Mouse (Mus musculus): ENCODE measurements at regions not wholly inside any gene's neighbourhood (a gene's known extent, or its start where the extent isn't known, plus 50 kb on each side); places are given as distances from the start of the nearest gene placed in this dataset.

- WGBS, result 43% methylated on average over 10 of the region's 10 CpGs
- no peaks in the 10 kb centered on the region for H3K79me2 ChIP-seq (replicated peaks; ENCODE audit: control insufficient read depth, insufficient read depth, low read length)
- intact Hi-C loops (cut with DNase I), result no loop called here
Measured at GRCm38 (mm10) chr9:120703291-120703930, 132.2 kb downstream of the Rpl14 start.

GRCm38 (mm10) chr9:120706562-120707198, 135.4 kb downstream of the Rpl14 start:
- DNase-seq, result no peak
- no peaks in the 10 kb centered on the region for H3K36me3 ChIP-seq (ENCODE audit: control insufficient read depth, insufficient read depth, low read length)
- no peak overlapping the region for H3K27ac ChIP-seq
- H3K27me3 ChIP-seq (ENCODE audit: control insufficient read depth, insufficient read depth, low read length), result no peaks in the 10 kb centered on the region; the same call in 1 of the 2 replicates
- 81% methylated on average over 9 of the region's 9 CpGs for WGBS
- H3K4me1 ChIP-seq (ENCODE audit: control insufficient read depth, insufficient read depth, low read length), result peaks cover 13% of the 10 kb centered on the region
- intact Hi-C loops (cut with DNase I), result no loop called here
- H3K4me3 ChIP-seq, result no peak overlapping the region
- H3K79me2 ChIP-seq (replicated peaks; ENCODE audit: control insufficient read depth, insufficient read depth, low read length), result no peaks in the 10 kb centered on the region
- no peak overlapping the region for H3K9ac ChIP-seq (ENCODE audit: low read depth, low read length)
- TF ChIP-seq CTCF (IDR thresholded peaks at IDR 0.05), result no peak

More at GRCm38 (mm10) chr9:120703291-120703930, 132.2 kb downstream of the Rpl14 start:
- Histone ChIP-seq H3K4me1 (ENCODE audit: control insufficient read depth, insufficient read depth, low read length) (peaks cover 11% of the 10 kb centered on the region), H3K27ac (peak overlapping the region; percentile 26), H3K36me3 (ENCODE audit: control insufficient read depth, insufficient read depth, low read length) (no peaks in the 10 kb centered on the region), H3K4me3 (no peak overlapping the region), H3K27me3 (ENCODE audit: control insufficient read depth, insufficient read depth, low read length) (no peaks in the 10 kb centered on the region; the same call in 1 of the 2 replicates), H3K9ac (ENCODE audit: low read depth, low read length) (no peak overlapping the region)
- peak in 1 of 2 experiments; percentile 35 for DNase-seq
- TF ChIP-seq CTCF (IDR thresholded peaks at IDR 0.05), result no peak
- TF ChIP-seq EP300 (IDR thresholded peaks at IDR 0.05; ENCODE audit: insufficient read depth, low read depth, low read length), result no peak
- TF ChIP-seq POLR2A (IDR thresholded peaks at IDR 0.05; ENCODE audit: insufficient read depth, low read depth, low read length), result no peak

DNA sequence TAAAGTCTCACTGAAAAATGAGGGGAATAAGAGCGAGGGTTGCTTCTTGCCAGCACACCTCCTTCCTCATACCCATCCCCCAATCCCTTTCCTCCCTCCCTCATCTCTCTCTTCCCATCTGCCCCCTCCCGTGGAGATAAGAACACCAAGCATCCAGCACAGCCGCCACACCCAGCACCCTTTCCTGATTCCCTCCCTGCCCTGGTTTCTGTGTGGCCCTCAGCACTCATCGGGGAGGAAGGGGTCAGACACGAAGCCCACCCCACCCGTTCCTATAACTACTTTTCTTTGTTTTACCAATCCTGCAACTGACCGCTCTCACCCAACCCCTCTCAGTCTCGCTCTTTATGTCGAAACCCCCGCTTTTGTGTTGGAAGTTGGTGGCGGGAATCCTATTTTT, 137.3 kb downstream of the Rpl14 start:
- no peak for DNase-seq
- Histone ChIP-seq H3K36me3 (ENCODE audit: control insufficient read depth, insufficient read depth, low read length) (no peaks in the 10 kb centered on the region), H3K4me3 (no peak overlapping the region), H3K27ac (no peak overlapping the region; the same call in 1 of the 2 replicates), H3K4me1 (ENCODE audit: control insufficient read depth, insufficient read depth, low read length) (peaks cover 5% of the 10 kb centered on the region), H3K27me3 (ENCODE audit: control insufficient read depth, insufficient read depth, low read length) (no peaks in the 10 kb centered on the region; the same call in 1 of the 2 replicates), H3K79me2 (replicated peaks; ENCODE audit: control insufficient read depth, insufficient read depth, low read length) (no peaks in the 10 kb centered on the region), H3K9ac (ENCODE audit: low read depth, low read length) (no peak overlapping the region; the same call in 1 of the 2 replicates)
- intact Hi-C loops (cut with DNase I), result no loop called here
- WGBS, result 15% methylated on average over 11 of the region's 11 CpGs
- TF ChIP-seq CTCF (IDR thresholded peaks at IDR 0.05) (no peak), POLR2A (IDR thresholded peaks at IDR 0.05; ENCODE audit: insufficient read depth, low read depth, low read length) (no peak), EP300 (IDR thresholded peaks at IDR 0.05; ENCODE audit: insufficient read depth, low read depth, low read length) (no peak)

DNA sequence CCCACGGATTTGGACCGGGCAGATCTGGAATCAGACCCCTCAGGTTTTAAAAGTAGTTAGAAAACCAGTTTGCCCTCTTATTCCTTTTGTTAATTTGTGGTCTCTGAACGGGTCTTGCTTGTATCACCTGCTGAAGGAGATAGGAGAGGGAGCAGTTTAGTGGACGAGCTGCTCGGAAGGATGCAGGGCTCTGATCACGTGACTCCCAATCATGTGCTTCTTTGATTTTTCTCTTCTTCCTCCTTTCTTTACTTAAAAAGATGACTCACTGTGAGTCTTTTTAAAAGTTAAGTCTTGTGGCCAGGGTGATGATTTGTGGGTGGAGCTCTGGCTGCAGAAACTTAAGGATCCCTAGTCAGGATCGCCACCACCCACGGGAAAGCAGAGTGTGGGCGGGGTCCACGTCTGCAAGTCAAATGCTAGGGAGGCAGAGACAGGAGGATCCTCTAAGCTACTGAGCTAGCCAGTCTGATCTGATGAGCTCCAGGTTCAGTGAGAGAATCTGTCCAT, 138.0 kb downstream of the Rpl14 start:
- WGBS, result 48% methylated on average over 10 of the region's 10 CpGs
- no peak overlapping the region for H3K9ac ChIP-seq (ENCODE audit: low read depth, low read length)
- H3K4me1 ChIP-seq (ENCODE audit: control insufficient read depth, insufficient read depth, low read length), result peaks cover 5% of the 10 kb centered on the region
- no peak for DNase-seq
- no peak overlapping the region for H3K27ac ChIP-seq
- H3K27me3 ChIP-seq (ENCODE audit: control insufficient read depth, insufficient read depth, low read length), result no peaks in the 10 kb centered on the region; the same call in 1 of the 2 replicates
- intact Hi-C loops (cut with DNase I), result no loop called here
- no peak for TF ChIP-seq EP300 (IDR thresholded peaks at IDR 0.05; ENCODE audit: insufficient read depth, low read depth, low read length)
- no peak for TF ChIP-seq POLR2A (IDR thresholded peaks at IDR 0.05; ENCODE audit: insufficient read depth, low read depth, low read length)
- TF ChIP-seq CTCF (IDR thresholded peaks at IDR 0.05), result no peak
- no peaks in the 10 kb centered on the region for H3K36me3 ChIP-seq (ENCODE audit: control insufficient read depth, insufficient read depth, low read length)
- no peak overlapping the region for H3K4me3 ChIP-seq
- H3K79me2 ChIP-seq (replicated peaks; ENCODE audit: control insufficient read depth, insufficient read depth, low read length), result no peaks in the 10 kb centered on the region

DNA sequence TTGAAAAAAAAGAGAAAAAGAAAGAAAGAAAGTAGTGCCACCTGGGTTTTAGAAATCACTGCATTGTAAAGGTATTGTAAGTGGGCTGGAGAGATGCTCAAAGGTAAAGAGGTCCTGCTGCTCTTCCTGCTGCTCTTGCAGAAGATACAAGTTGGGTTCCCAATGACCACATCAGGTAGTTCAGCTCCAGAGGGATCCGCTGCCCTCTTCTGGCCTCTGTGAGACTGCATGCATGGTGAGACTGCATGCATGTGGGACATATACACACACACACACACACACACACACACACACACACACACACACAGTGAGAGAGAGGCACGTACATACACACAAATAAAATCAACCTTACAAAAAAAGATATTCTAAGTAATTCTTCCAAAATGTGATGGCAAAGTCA, 141.7 kb downstream of the Rpl14 start:
- Histone ChIP-seq H3K27ac (no peak overlapping the region), H3K79me2 (replicated peaks; ENCODE audit: control insufficient read depth, insufficient read depth, low read length) (no peaks in the 10 kb centered on the region), H3K27me3 (ENCODE audit: control insufficient read depth, insufficient read depth, low read length) (no peaks in the 10 kb centered on the region; the same call in 1 of the 2 replicates), H3K4me1 (ENCODE audit: control insufficient read depth, insufficient read depth, low read length) (peaks cover 7% of the 10 kb centered on the region), H3K36me3 (ENCODE audit: control insufficient read depth, insufficient read depth, low read length) (no peaks in the 10 kb centered on the region), H3K9ac (ENCODE audit: low read depth, low read length) (no peak overlapping the region), H3K4me3 (no peak overlapping the region)
- intact Hi-C loops (cut with DNase I), result no loop called here
- WGBS, result 89% methylated on average over 2 of the region's 2 CpGs
- no peak for DNase-seq
- TF ChIP-seq CTCF (IDR thresholded peaks at IDR 0.05) (peak; percentile 14), EP300 (IDR thresholded peaks at IDR 0.05; ENCODE audit: insufficient read depth, low read depth, low read length) (no peak)

GRCm38 (mm10) chr9:120715665-120716121, 144.4 kb downstream of the Rpl14 start:
- Histone ChIP-seq H3K27me3 (ENCODE audit: control insufficient read depth, insufficient read depth, low read length) (no peaks in the 10 kb centered on the region), H3K79me2 (replicated peaks; ENCODE audit: control insufficient read depth, insufficient read depth, low read length) (no peaks in the 10 kb centered on the region), H3K27ac (no peak overlapping the region), H3K9ac (ENCODE audit: low read depth, low read length) (no peak overlapping the region), H3K4me1 (ENCODE audit: control insufficient read depth, insufficient read depth, low read length) (peaks cover 1% of the 10 kb centered on the region), H3K4me3 (no peak overlapping the region), H3K36me3 (ENCODE audit: control insufficient read depth, insufficient read depth, low read length) (no peaks in the 10 kb centered on the region)
- DNase-seq, result no peak
- TF ChIP-seq POLR2A (IDR thresholded peaks at IDR 0.05; ENCODE audit: insufficient read depth, low read depth, low read length) (0 out of 2 replicates have a peak, but pooled peaks have one; percentile 13), CTCF (IDR thresholded peaks at IDR 0.05) (no peak), EP300 (IDR thresholded peaks at IDR 0.05; ENCODE audit: insufficient read depth, low read depth, low read length) (no peak)
- WGBS, result 29% methylated on average over 7 of the region's 7 CpGs
- intact Hi-C loops (cut with DNase I), result no loop called here
